Mouse (Mus musculus) embryonic fibroblast, embryonic 13.5 days (primary cell): Measurements from ENCODE around the gene Gm12184. TPM values are rescaled to one million over a fixed set of nuclear protein-coding genes. Genes with fewer than 3 reads are reported as not detected.

Experiments
- H3K27ac ChIP-seq: 2 replicates; pipeline ENCODE4 v1.5.1; 2012; ENCODE audit warnings: low read length, control low read depth, inconsistent platforms; ENCODE audit not compliant: insufficient read depth
- H3K4me1 ChIP-seq: 2 replicates; pipeline ENCODE4 v1.6.1; 2011; ENCODE audit warnings: low read length; ENCODE audit not compliant: control insufficient read depth, insufficient read depth
- H3K4me3 ChIP-seq: 2 replicates; pipeline ENCODE4 v1.5.1; 2011; ENCODE audit warnings: mild to moderate bottlenecking, control low read depth, low read length; ENCODE audit not compliant: insufficient read depth
- CTCF ChIP-seq: IDR thresholded peaks from 2 replicates; pipeline ENCODE4 v1.5.1; 2011; ENCODE audit warnings: mild to moderate bottlenecking, control low read depth, low read length, moderate library complexity, borderline replicate concordance; ENCODE audit not compliant: insufficient read depth
- POLR2A ChIP-seq: IDR thresholded peaks from 2 replicates; pipeline ENCODE4 v1.6.1; 2011; ENCODE audit warnings: low read depth, mild to moderate bottlenecking, control low read depth, low read length, moderate library complexity
- polyA plus RNA-seq: library from polyadenylated mRNA; stranded (reverse); fragments of >200 nt; gene quantifications from 2 replicates; pipeline ENCODE4 v1.2.4, GENCODE M21; 2011; ENCODE audit warnings: low read depth; ENCODE audit not compliant: missing spikeins, insufficient read length

Gm12184 gene
- polyA plus RNA-seq, 1 experiment = 61.2 TPM

GRCm38 (mm10) chr11:48804922-48805321, 21.5 kb downstream of the Gm12184 start:
- no peak for TF ChIP-seq POLR2A
- no peak for TF ChIP-seq CTCF
- H3K27ac ChIP-seq = no peak overlapping the region

DNA sequence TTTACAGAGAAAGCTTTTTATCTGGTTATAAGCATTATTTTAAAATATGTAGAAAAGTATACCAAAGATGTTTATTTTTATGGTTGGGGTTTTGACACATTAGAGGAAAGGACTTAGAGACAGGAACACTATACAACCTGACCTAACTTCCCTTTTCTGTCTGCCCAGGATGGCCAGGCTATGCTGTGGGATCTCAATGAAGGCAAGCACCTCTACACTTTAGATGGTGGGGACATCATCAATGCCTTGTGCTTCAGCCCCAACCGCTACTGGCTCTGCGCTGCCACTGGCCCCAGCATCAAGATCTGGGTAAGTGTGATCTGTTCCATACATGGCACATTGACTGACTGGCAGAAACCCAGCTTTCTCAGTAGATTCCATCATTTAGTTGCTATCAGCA, 22.5 kb downstream of the Gm12184 start:
- peak overlapping the region; percentile 13; the same call in 1 of the 2 replicates for H3K4me3 ChIP-seq
- no peak overlapping the region for H3K27ac ChIP-seq
- H3K4me1 ChIP-seq = no peaks in the 10 kb centered on the region
- TF ChIP-seq POLR2A (no peak), CTCF (no peak)

More at GRCm38 (mm10) chr11:48804922-48805321, 21.5 kb downstream of the Gm12184 start:
- no peak overlapping the region for H3K4me3 ChIP-seq
- no peaks in the 10 kb centered on the region for H3K4me1 ChIP-seq

DNA sequence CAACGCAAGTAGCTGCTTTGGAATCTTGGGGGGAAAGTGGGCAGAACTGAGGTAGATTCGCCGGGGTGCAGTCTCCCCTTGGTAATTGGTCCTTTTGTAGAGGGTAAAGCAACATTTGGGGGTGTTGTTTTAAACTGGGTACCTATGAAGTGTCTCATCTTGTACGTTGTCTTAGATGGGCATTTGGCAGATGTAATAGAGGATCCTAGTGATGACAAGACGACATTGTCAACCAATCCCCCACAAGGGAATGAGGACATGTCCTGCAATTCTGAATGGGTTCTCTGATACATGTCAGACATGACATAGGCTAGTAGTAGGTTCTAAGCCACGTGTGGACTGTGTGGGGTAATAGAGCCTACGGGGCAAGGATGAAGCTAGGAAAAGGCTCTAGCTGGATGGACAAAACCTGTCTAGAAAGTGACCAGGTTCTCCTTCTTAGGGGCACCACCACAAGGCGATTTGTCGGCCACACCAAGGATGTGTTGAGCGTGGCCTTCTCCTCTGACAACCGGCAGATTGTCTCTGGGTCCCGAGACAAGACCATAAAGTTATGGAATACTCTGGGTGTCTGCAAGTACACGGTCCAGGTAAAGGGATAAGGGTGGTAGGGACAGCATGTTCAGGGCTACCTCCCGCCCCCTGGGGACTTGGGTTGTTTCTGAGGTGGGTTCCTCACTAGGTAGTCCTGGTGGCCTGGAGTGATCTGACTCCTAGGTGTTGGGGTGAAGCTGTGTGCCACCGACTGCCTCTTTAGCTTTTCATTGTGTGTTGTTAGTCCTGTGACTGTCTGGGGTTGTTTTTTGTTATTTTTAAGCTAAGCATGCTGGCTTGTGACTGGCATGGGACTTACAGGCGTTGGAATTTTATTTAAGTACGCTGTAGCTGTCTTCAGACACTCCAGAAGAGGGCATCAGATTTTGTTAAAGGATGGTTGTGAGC, 24.4 kb downstream of the Gm12184 start:
- Histone ChIP-seq H3K4me1 (no peaks in the 10 kb centered on the region), H3K27ac (no peak overlapping the region), H3K4me3 (peak overlapping the region; percentile 99)
- TF ChIP-seq POLR2A (no peak), CTCF (no peak)

DNA sequence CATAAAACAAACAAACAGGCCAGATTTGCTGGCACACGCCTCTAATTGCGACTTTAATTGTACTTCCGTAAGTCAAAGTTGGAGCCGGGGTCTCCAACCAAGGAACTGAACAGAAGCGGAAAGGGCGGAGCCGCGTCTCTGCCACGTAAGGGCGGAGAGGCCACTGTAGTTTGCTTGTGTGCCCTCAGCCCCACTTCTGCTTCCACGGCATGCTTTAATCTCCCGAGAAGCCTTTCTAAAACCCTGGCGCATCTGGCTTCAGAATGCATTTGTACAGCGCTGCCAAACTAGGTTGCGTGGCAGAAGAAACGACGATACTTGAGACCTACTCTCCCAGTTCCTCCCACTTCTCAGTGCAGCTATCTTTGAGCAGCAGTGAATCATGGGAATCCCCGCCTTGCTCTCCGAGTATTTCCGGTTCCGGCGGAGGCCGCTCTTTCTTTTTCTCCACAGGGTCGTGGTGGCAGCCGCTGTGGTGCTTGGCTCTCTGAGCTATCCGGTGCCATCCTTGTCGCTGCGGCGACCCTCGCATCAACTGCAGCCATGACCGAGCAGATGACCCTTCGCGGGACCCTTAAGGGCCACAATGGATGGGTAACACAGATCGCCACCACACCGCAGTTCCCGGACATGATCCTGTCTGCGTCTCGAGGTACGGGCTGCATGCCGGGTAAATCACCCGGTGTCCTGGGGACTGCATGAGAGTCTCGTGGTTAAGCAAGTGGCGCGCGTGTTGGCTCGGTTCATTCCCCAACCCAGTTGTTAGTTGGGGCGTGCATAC, 26.3 kb downstream of the Gm12184 start, which contains the start of gene Rack1:
Rack1 (plus strand) TSS at position 412 of the 781 bp plus-strand sequence.
- TF ChIP-seq POLR2A (peak; percentile 93), CTCF (no peak)
- Histone ChIP-seq H3K4me1 (no peaks in the 10 kb centered on the region), H3K27ac (peak within 1 kb of the TSS; percentile 100), H3K4me3 (peak within 1 kb of the TSS; percentile 99)

GRCm38 (mm10) chr11:48798984-48799920, 27.2 kb downstream of the Gm12184 start:
- TF ChIP-seq CTCF (no peak), POLR2A (peak; percentile 16; the same call in 1 of the 2 replicates)
- peak overlapping the region; percentile 99 for H3K4me3 ChIP-seq
- H3K4me1 ChIP-seq = no peaks in the 10 kb centered on the region
- peak overlapping the region; percentile 100 for H3K27ac ChIP-seq

GRCm38 (mm10) chr11:48798308-48798707, 28.1 kb downstream of the Gm12184 start:
- TF ChIP-seq POLR2A (no peak; the same call in 1 of the 2 replicates), CTCF (no peak)
- H3K27ac ChIP-seq = no peak overlapping the region
- H3K4me1 ChIP-seq = no peaks in the 10 kb centered on the region
- no peak overlapping the region; the same call in 1 of the 2 replicates for H3K4me3 ChIP-seq

DNA sequence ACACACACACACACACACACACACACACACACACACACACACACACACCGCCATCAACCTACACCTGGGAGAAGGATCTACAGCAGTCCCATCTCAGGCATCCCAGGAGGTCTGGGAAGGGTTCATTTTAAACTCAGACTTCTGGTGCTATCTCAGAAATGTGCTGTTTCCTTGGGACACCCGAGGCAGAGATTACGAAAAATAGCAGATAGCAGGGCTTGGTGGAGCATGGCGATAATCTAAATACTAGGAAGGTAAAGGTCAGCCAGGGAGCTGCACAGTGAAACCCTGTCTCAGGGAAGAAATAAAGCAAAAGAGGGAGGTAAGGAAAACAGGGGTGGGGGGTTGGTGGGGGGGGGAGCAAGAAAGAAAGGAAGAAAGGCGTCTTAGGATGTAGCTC, 29.2 kb downstream of the Gm12184 start:
- Histone ChIP-seq H3K27ac (no peak overlapping the region), H3K4me3 (no peak overlapping the region), H3K4me1 (no peaks in the 10 kb centered on the region)
- no peak for TF ChIP-seq POLR2A

GRCm38 (mm10) chr11:48796290-48796689, 30.2 kb downstream of the Gm12184 start:
- H3K27ac ChIP-seq = no peak overlapping the region
- no peaks in the 10 kb centered on the region for H3K4me1 ChIP-seq
- H3K4me3 ChIP-seq = no peak overlapping the region
- TF ChIP-seq CTCF = no peak
- TF ChIP-seq POLR2A = no peak

- Histone ChIP-seq H3K4me1 (no peaks in the 10 kb centered on the region), H3K4me3 (no peak overlapping the region), H3K27ac (no peak overlapping the region)
- TF ChIP-seq POLR2A = no peak
- TF ChIP-seq CTCF = no peak
Measured at GRCm38 (mm10) chr11:48795221-48795620, 31.2 kb downstream of the Gm12184 start.
